Mouse (Mus musculus) kidney, adult 2 months (tissue): ENCODE measurements around the gene Cfap44.

ENCODE experiments used
- CTCF ChIP-seq: fragments of 200-500 bp; conservative IDR thresholded peaks from 2 replicates; pipeline ENCODE4 v1.5.1; 2011; ENCODE audit warnings: low read depth, mild to moderate bottlenecking, control low read depth, low read length, moderate library complexity, mixed read lengths; ENCODE audit not compliant: insufficient read depth, insufficient read length
- POLR2A ChIP-seq: fragments of 200-500 bp; IDR thresholded peaks from one replicate; pipeline ENCODE4 v1.6.1; 2011; ENCODE audit warnings: low read depth, low read length, control low read depth

DNA sequence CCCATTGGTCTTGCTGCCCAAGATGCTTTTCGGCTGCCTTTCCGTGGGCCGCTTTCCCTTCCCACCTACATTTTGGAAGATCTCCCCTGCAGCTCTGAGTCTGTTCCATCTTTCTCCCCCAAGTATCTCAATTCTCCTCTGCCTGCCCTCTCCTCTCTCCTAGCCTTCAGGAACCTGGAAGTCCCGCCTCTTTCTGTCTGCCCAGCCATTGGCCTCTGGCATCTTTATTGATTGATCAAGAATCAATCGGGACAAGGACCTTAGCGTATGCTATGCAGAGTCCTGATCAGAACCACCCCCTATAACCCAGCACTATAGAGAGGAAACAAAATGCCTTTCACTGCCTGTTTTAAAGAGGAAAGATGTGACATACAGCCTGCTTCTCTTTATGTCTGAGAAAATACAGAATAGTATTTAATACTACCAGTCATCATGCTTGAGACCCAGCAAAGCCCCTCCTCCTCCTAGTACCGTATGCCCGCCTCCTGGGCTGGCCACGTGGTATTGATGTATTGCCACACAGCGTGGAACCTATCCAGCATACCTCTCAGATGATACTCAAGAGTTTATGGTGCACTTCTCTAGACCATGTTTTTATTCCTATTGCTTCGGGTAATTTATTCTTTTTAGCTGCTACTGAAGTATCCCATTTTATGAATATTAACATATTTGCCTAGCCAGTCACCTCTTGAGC is 81.2 kb downstream of the Cfap44 start:
- TF ChIP-seq CTCF (no peak), POLR2A (no peak)
